Mouse (Mus musculus) cerebellum, adult 2 months (tissue): ENCODE measurements at regions not wholly inside any gene's neighbourhood (a gene's known extent, or its start where the extent isn't known, plus 50 kb on each side); places are given as distances from the start of the nearest gene placed in this dataset.

ENCODE experiments used
- DNase-seq, 2 experiments: peaks; one replicate each; pipeline ENCODE4 v3.0.0; 2021
- H3K27ac ChIP-seq: fragments of 200-500 bp; 2 replicates; pipeline ENCODE4 v1.5.1; 2012; ENCODE audit warnings: low read length, control low read depth, inconsistent platforms; ENCODE audit not compliant: insufficient read depth
- H3K27me3 ChIP-seq: fragments of 200-500 bp; 2 replicates; pipeline ENCODE4 v1.6.1; 2012; ENCODE audit warnings: inconsistent platforms, mild to moderate bottlenecking, low read length, moderate library complexity; ENCODE audit not compliant: control insufficient read depth, insufficient read depth
- H3K4me1 ChIP-seq: fragments of 200-500 bp; 2 replicates; pipeline ENCODE4 v1.6.1; 2011; ENCODE audit warnings: low read length; ENCODE audit not compliant: control insufficient read depth, insufficient read depth
- H3K4me3 ChIP-seq: fragments of 200-500 bp; replicated peaks from 2 replicates; pipeline ENCODE3; 2011; ENCODE audit warnings: mild to moderate bottlenecking, low read depth, low read length, control low read depth; ENCODE audit not compliant: insufficient read depth
- CTCF ChIP-seq: fragments of 200-500 bp; IDR thresholded peaks from 2 replicates; pipeline ENCODE4 v1.5.1; 2011; ENCODE audit warnings: low read depth, mild to moderate bottlenecking, control low read depth, low read length, moderate library complexity, borderline replicate concordance; ENCODE audit not compliant: insufficient read depth
- POLR2A ChIP-seq: fragments of 200-500 bp; IDR thresholded peaks from 2 replicates; pipeline ENCODE4 v1.6.1; 2011; ENCODE audit warnings: low read length, control low read depth, borderline replicate concordance; ENCODE audit not compliant: insufficient read depth
- WGBS: fragments of 180-500 bp; shearing (Covaris S2); methylation state at CpG from one replicate; pipeline ENCODE4 v1.1.7; 2018; 5-methylcytosine and 5-hydroxymethylcytosine counted together

DNA sequence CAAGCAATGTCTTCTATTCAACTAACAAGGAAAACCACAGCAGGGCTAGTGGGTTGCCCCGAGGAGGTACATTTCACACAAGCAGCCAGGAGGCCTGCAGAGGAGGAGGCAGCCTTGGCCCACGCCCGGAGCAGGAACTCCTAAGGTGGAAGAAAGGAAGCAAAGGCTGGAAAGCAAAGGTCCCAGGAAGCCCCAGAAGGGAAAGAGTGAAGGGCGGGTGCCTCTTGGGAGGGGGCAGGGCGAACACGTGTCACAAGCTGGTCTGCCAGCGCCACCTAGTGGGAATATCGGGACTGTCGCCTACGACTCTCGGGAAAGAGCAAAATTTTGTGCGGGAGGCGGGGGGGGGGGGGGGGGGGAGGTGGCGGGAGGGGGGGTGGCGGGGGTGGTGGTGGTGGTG, 508.1 kb upstream of the Tmem132c start:
- peak; percentile 60 for TF ChIP-seq CTCF
- TF ChIP-seq POLR2A, result no peak
- WGBS, result 6% methylated on average over 6 of the region's 15 CpGs
- no peaks in the 10 kb centered on the region for H3K27me3 ChIP-seq
- DNase-seq, result peak; percentile 27 to 39
- H3K4me1 ChIP-seq, result no peaks in the 10 kb centered on the region
- no peak overlapping the region for H3K4me3 ChIP-seq
- no peak overlapping the region for H3K27ac ChIP-seq

DNA sequence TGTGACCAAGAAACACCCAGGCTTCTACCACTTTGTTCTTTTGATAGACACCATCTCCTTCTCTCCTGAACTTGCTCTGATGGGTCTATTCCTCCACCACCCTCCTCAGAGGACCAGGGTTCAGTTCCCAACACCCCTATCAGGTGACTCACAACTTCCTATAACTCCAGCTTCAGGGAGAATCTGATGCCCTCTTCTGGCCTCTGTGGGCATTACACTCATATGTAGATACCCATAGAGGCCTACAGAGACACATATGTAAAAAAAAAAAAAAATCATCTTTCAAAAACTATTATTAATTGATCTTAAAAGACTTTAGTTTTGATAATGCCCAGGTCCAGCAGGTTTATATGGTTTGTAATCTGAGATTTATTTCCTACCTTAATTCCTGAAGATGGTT, 505.9 kb upstream of the Tmem132c start:
- no peaks in the 10 kb centered on the region for H3K4me1 ChIP-seq
- DNase-seq, result no peak
- no peak overlapping the region for H3K27ac ChIP-seq
- H3K27me3 ChIP-seq, result no peaks in the 10 kb centered on the region; the same call in 1 of the 2 replicates
- no peak for TF ChIP-seq CTCF
- no peak for TF ChIP-seq POLR2A
- H3K4me3 ChIP-seq, result no peak overlapping the region

GRCm38 (mm10) chr5:126737681-126738080, 503.9 kb upstream of the Tmem132c start:
- TF ChIP-seq POLR2A, result no peak
- TF ChIP-seq CTCF, result no peak
- H3K4me1 ChIP-seq, result no peaks in the 10 kb centered on the region
- no peak for DNase-seq
- H3K4me3 ChIP-seq, result no peak overlapping the region
- H3K27me3 ChIP-seq, result no peaks in the 10 kb centered on the region; the same call in 1 of the 2 replicates
- WGBS, result 52% methylated on average over 4 of the region's 4 CpGs
- H3K27ac ChIP-seq, result no peak overlapping the region

GRCm38 (mm10) chr5:126740861-126741410, 500.7 kb upstream of the Tmem132c start:
- TF ChIP-seq CTCF (no peak), POLR2A (no peak)
- H3K4me3 ChIP-seq, result no peak overlapping the region
- no peaks in the 10 kb centered on the region for H3K4me1 ChIP-seq
- 20% methylated on average over 10 of the region's 10 CpGs for WGBS
- H3K27ac ChIP-seq, result no peak overlapping the region
- no peaks in the 10 kb centered on the region; the same call in 1 of the 2 replicates for H3K27me3 ChIP-seq
- no peak for DNase-seq

GRCm38 (mm10) chr5:126755107-126755506, 486.5 kb upstream of the Tmem132c start:
- no peak for DNase-seq
- Histone ChIP-seq H3K27ac (no peak overlapping the region), H3K4me1 (no peaks in the 10 kb centered on the region), H3K4me3 (no peak overlapping the region), H3K27me3 (no peaks in the 10 kb centered on the region)
- WGBS, result 36% methylated on average over 1 of the region's 1 CpGs
- TF ChIP-seq CTCF (no peak), POLR2A (no peak)

DNA sequence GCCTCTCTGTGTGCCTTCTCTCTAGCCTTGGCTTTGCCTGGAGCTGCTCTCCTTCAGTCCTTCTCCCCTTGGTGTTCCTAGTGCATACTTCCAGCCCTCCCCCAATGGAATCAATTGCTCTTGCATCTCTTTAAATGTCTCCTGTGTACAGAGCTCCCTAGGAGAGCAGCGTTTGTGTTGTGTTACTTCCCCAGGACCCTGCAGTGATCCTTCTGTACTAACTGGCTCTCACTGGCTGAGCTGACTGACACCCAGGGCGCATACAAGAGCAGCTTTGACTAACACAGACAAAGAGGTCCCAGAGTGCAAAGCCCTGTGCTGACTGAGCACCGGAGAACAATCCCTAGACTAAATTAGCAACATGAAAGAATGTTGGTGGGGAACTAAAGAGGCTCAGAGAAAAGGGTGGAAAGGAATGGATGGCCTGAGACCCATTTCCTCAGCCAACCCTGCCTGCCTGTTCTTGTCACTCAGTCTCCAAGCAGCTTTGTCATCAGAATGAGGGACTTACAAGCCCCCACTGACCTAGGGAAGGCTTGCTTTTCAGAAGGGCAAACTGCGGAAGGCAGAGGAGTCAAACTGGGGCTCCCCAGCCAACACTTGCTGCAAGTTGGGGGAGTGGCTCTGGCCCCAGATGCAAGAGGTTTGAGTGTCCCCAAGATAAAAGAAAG, 476.4 kb upstream of the Tmem132c start:
- peak in 1 of 2 experiments; percentile 3 for DNase-seq
- Histone ChIP-seq H3K4me3 (no peak overlapping the region), H3K4me1 (no peaks in the 10 kb centered on the region; the same call in 1 of the 2 replicates), H3K27me3 (no peaks in the 10 kb centered on the region), H3K27ac (no peak overlapping the region)
- 16% methylated on average over 4 of the region's 4 CpGs for WGBS
- no peak for TF ChIP-seq POLR2A

DNA sequence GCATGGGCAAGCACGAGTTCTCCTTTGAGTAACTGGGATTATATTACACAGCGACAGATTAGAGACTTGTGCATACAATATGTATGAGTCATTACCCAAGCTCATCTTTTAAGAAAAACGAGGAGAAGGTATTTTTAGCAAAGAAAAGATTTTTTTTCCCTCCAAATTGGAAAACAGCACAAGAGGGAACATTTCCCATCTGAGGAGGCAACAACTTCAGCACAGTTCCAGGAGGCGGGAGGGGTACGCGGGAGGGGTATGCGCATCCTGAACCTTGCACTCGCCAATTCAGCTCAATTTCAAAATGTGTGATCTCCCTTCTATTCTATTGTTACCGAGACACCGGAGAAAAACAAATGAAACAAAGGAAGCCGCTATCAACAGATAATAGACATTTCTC, 472.6 kb upstream of the Tmem132c start:
- TF ChIP-seq CTCF (no peak), POLR2A (no peak)
- no peak overlapping the region for H3K4me3 ChIP-seq
- 26% methylated on average over 11 of the region's 11 CpGs for WGBS
- no peaks in the 10 kb centered on the region; the same call in 1 of the 2 replicates for H3K4me1 ChIP-seq
- DNase-seq, result no peak
- H3K27ac ChIP-seq, result no peak overlapping the region
- H3K27me3 ChIP-seq, result no peaks in the 10 kb centered on the region
